Mouse (Mus musculus) CH12.LX (cell line): ENCODE data around the gene Gnai2. TPM values are rescaled to one million over a fixed set of nuclear protein-coding genes. Genes with fewer than 3 reads are reported as not detected.

Experiments
- DNase-seq: peaks from one replicate; pipeline ENCODE4 v3.0.0-alpha.2; 2013; ENCODE audit errors: extremely low read depth
- H3K27ac ChIP-seq: 2 replicates; pipeline ENCODE4 v1.5.1; 2012; ENCODE audit warnings: low read depth, mild to moderate bottlenecking, control low read depth, moderate library complexity; ENCODE audit not compliant: insufficient read depth
- H3K27me3 ChIP-seq: replicated peaks from 2 replicates; pipeline ENCODE3; 2012; ENCODE audit warnings: inconsistent platforms
- H3K36me3 ChIP-seq, 2 experiments: replicated peaks in 1 of 2; 2 replicates each; pipeline versions ENCODE3 to v1.6.1; 2012; ENCODE audit warnings: inconsistent platforms in 1 of 2, low read length in 1 of 2, mild to moderate bottlenecking in 1 of 2, mixed read lengths in 1 of 2, moderate library complexity in 1 of 2; ENCODE audit not compliant: control insufficient read depth in 1 of 2, insufficient read depth in 1 of 2
- H3K4me1 ChIP-seq, 2 experiments: 2 replicates each; pipeline ENCODE4 v1.6.1; 2012; ENCODE audit warnings: inconsistent platforms in 1 of 2, moderate library complexity in 1 of 2; ENCODE audit not compliant: insufficient read depth in 2 of 2, control insufficient read depth in 1 of 2
- H3K4me2 ChIP-seq: 2 replicates; pipeline ENCODE4 v1.6.1; 2012; ENCODE audit warnings: low read depth, mild to moderate bottlenecking, control low read depth; ENCODE audit not compliant: poor library complexity, insufficient read depth, severe bottlenecking
- H3K4me3 ChIP-seq, 3 experiments: fragments of 150-350 bp in 1 of 3; sonication (generic) in 1 of 3; replicated peaks in 1 of 3; 2 replicates each; pipeline versions ENCODE3 to v1.5.1; 2011 to 2012; ENCODE audit warnings: low read depth in 2 of 3, low read length in 2 of 3, mild to moderate bottlenecking in 2 of 3, moderate library complexity in 2 of 3, control low read depth in 1 of 3, improper control_type of control experiment in 1 of 3, inconsistent platforms in 1 of 3, mixed read lengths in 1 of 3; ENCODE audit not compliant: poor library complexity in 1 of 3
- H3K79me2 ChIP-seq: replicated peaks from 2 replicates; pipeline ENCODE4 v1.6.1; 2012; ENCODE audit warnings: mild to moderate bottlenecking, moderate library complexity; ENCODE audit not compliant: control insufficient read depth, poor library complexity, insufficient read depth, severe bottlenecking; ENCODE audit errors: extremely low read depth
- H3K9ac ChIP-seq: 2 replicates; pipeline ENCODE4 v1.6.1; 2012; ENCODE audit warnings: low read depth, mild to moderate bottlenecking, control low read depth, moderate library complexity; ENCODE audit not compliant: insufficient read depth
- H3K9me3 ChIP-seq: replicated peaks from 2 replicates; pipeline ENCODE3; 2012; ENCODE audit warnings: low read length, inconsistent platforms, mixed read lengths
- BHLHE40 ChIP-seq: IDR thresholded peaks from 2 replicates; pipeline ENCODE4 v1.6.1; 2011; ENCODE audit warnings: mild to moderate bottlenecking, low read depth, low read length, improper control_type of control experiment
- CHD1 ChIP-seq: IDR thresholded peaks from 2 replicates; pipeline ENCODE4 v1.6.1; 2012; ENCODE audit warnings: low read depth, low read length, improper control_type of control experiment, inconsistent platforms
- CHD2 ChIP-seq: IDR thresholded peaks from 2 replicates; pipeline ENCODE4 v1.6.1; 2011; ENCODE audit warnings: low read length, improper control_type of control experiment
- E2F4 ChIP-seq: IDR thresholded peaks from 2 replicates; pipeline ENCODE4 v1.6.1; 2011; ENCODE audit warnings: low read depth, low read length, improper control_type of control experiment; ENCODE audit not compliant: insufficient replicate concordance
- ELF1 ChIP-seq: IDR thresholded peaks from 2 replicates; pipeline ENCODE4 v1.6.1; 2014; ENCODE audit warnings: low read depth, mild to moderate bottlenecking, inconsistent platforms, low read length, improper control_type of control experiment
- ETS1 ChIP-seq: conservative IDR thresholded peaks from 2 replicates; pipeline ENCODE4 v1.6.1; 2012; ENCODE audit warnings: low read depth, mild to moderate bottlenecking, inconsistent platforms, low read length, improper control_type of control experiment, moderate library complexity
- JUN ChIP-seq: IDR thresholded peaks from 2 replicates; pipeline ENCODE4 v1.6.1; 2011; ENCODE audit warnings: low read depth, mild to moderate bottlenecking, low read length, improper control_type of control experiment, moderate library complexity; ENCODE audit not compliant: insufficient read depth
- JUND ChIP-seq: conservative IDR thresholded peaks from 2 replicates; pipeline ENCODE4 v1.6.1; 2011; ENCODE audit warnings: low read depth, low read length, improper control_type of control experiment
- KAT2A ChIP-seq: IDR thresholded peaks from 2 replicates; pipeline ENCODE4 v1.6.1; 2012; ENCODE audit warnings: low read length, improper control_type of control experiment, inconsistent platforms; ENCODE audit not compliant: insufficient replicate concordance
- MAX ChIP-seq: IDR thresholded peaks from 2 replicates; pipeline ENCODE4 v1.6.1; 2011; ENCODE audit warnings: low read length, improper control_type of control experiment
- MAZ ChIP-seq: IDR thresholded peaks from 2 replicates; pipeline ENCODE4 v1.6.1; 2012; ENCODE audit warnings: low read depth, mild to moderate bottlenecking, inconsistent platforms, low read length, improper control_type of control experiment, moderate library complexity
- MXI1 ChIP-seq: IDR thresholded peaks from 2 replicates; pipeline ENCODE4 v1.6.1; 2011; ENCODE audit warnings: mild to moderate bottlenecking, low read depth, low read length, improper control_type of control experiment
- MYC ChIP-seq: IDR thresholded peaks from 2 replicates; pipeline ENCODE4 v1.6.1; 2011; ENCODE audit warnings: low read depth, mild to moderate bottlenecking, improper control_type of control experiment, low read length
- POLR2AphosphoS2 ChIP-seq: IDR thresholded peaks from 2 replicates; pipeline ENCODE4 v1.6.1; 2011; ENCODE audit warnings: low read depth, low read length, improper control_type of control experiment
- RAD21 ChIP-seq: IDR thresholded peaks from 2 replicates; pipeline ENCODE4 v1.6.1; 2011; ENCODE audit warnings: low read depth, mild to moderate bottlenecking, low read length, improper control_type of control experiment, moderate library complexity
- RCOR1 ChIP-seq: conservative IDR thresholded peaks from 2 replicates; pipeline ENCODE4 v1.6.1; 2012; ENCODE audit warnings: low read depth, mild to moderate bottlenecking, inconsistent platforms, low read length, improper control_type of control experiment
- SIN3A ChIP-seq: IDR thresholded peaks from 2 replicates; pipeline ENCODE4 v1.6.1; 2012; ENCODE audit warnings: low read length, improper control_type of control experiment, inconsistent platforms
- USF1 ChIP-seq: IDR thresholded peaks from 2 replicates; pipeline ENCODE4 v1.6.1; 2014; ENCODE audit warnings: low read depth, mild to moderate bottlenecking, inconsistent platforms, low read length, improper control_type of control experiment
- USF2 ChIP-seq: conservative IDR thresholded peaks from 2 replicates; pipeline ENCODE4 v1.6.1; 2011; ENCODE audit warnings: low read depth, low read length, improper control_type of control experiment
- ZC3H11A ChIP-seq: IDR thresholded peaks from 2 replicates; pipeline ENCODE4 v1.6.1; 2012; ENCODE audit warnings: low read depth, mild to moderate bottlenecking, inconsistent platforms, low read length, improper control_type of control experiment
- ZNF384 ChIP-seq: IDR thresholded peaks from 2 replicates; pipeline ENCODE4 v1.6.1; 2012; ENCODE audit warnings: low read depth, low read length, improper control_type of control experiment, inconsistent platforms
- dilution Hi-C: fragments of 300-500 bp; cut with MboI; formaldehyde crosslinking; loops from 2 replicates; pipeline ENCODE4 v1.14.3; 2020; ENCODE audit warnings: low sequenced_read_pairs; ENCODE audit not compliant: extremely low pct_unique_long_range_greater_than_20kb, extremely low pct_ligation_motif_present
- in situ Hi-C: fragments of 300-500 bp; cut with MboI; formaldehyde crosslinking; loops from 3 replicates; pipeline ENCODE4 v1.14.3; 2019; ENCODE audit warnings: low sequenced_read_pairs, low pct_ligation_motif_present, low pct_unique_long_range_greater_than_20kb, mixed read lengths
- polyA plus RNA-seq: library from polyadenylated mRNA; unstranded; fragments of >175 nt; gene quantifications from 2 replicates; pipeline ENCODE4 v1.2.1, GENCODE M21; 2012; ENCODE audit warnings: low read depth; ENCODE audit not compliant: insufficient read length
- total RNA-seq, 2 experiments: library from RNA; depleted of rRNA; stranded (reverse); fragments of 300-350 nt in 1 of 2; fragments of >200 nt in 1 of 2; gene quantifications; 2 replicates each; pipeline ENCODE4 v1.2.3; 2012 to 2014

Gnai2 gene
- total and polyA plus RNA-seq, 3 experiments: 86.2 to 262 (median 154) TPM

GRCm38 (mm10) chr9:107587833-107588639, 47.1 kb downstream of the Gnai2 start:
- Histone ChIP-seq H3K9ac (peak overlapping the region; percentile 67), H3K36me3 (peaks cover 36 to 66% of the 10 kb centered on the region in 2 experiments), H3K4me1 (peaks cover 8 to 22% of the 10 kb centered on the region in 2 experiments), H3K9me3 (no peaks in the 10 kb centered on the region), H3K79me2 (peaks cover 18% of the 10 kb centered on the region), H3K4me2 (peak overlapping the region; percentile 79), H3K27me3 (no peaks in the 10 kb centered on the region), H3K4me3 (peak overlapping the region; percentile 83 to 92 (median 85)), H3K27ac (no peak overlapping the region; the same call in 1 of the 2 replicates)
- TF ChIP-seq ZC3H11A (no peak), USF2 (no peak), JUN (no peak), ZNF384 (no peak), BHLHE40 (peak; percentile 99), CHD2 (no peak), SIN3A (peak; percentile 76), MYC (peak; percentile 99), ELF1 (no peak), POLR2AphosphoS2 (no peak), USF1 (peak; percentile 20), MAX (peak; percentile 95), CHD1 (no peak), ETS1 (peak; percentile 76), RAD21 (no peak), KAT2A (no peak), MXI1 (peak; percentile 96), JUND (no peak), MAZ (no peak), E2F4 (0 out of 2 replicates have a peak, but pooled peaks have one; percentile 8), RCOR1 (no peak)
- in situ Hi-C loops (no loop called here), dilution Hi-C loops (no loop called here)
- DNase-seq: peak; percentile 53
